Mouse (Mus musculus) spleen, adult 12 weeks (tissue): Measurements from ENCODE around the gene Brs3.

Experiments
- DNase-seq: peaks from one replicate; pipeline ENCODE4 v3.0.0; 2022; ENCODE audit warnings: low spot score

Brs3 gene

GRCm38 (mm10) chrX:57042774-57043173 is at the start of gene Brs3:
Gene Brs3, plus strand, starts transcription at chrX:57043074.
- DNase-seq, result no peak

DNA sequence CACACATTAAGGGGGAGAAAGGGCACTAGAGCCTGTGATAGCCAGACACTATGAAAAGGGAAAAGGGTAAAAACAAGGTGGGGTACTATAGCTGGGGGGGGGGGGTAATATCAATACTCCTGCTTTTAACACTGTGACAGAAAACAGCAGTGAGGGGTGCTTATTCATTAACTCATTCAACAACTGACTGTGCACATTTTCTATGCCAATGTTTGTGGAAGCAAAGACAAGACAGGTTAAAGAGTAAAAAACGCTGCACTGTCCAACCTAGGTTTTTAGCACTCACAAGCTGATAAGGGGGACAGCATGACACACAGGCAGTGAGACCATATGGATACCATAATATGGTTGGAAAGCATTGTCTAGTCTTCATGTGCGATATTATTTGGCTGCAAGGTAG is 30.0 kb upstream of the Brs3 start:
- DNase-seq, result no peak

GRCm38 (mm10) chrX:57043869-57044268 is 995 bp downstream of the Brs3 start:
- DNase-seq, result no peak

DNA sequence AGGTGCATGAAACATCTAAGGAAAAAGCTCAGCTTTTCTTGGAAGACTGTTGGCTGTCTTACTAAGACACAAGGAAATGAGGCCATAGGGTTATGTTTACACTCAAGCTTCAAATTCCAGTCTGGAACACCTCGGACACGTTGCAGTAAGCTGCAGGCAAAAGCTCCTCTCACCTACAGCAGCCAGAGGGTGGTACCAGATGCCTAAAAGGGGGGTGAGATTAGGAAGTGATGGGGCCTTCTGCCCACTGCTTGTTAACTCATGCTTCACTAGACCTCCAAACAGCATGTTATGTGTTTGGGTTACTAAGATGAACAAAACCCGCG is 9.9 kb downstream of the Brs3 start:
- DNase-seq, result no peak

DNA sequence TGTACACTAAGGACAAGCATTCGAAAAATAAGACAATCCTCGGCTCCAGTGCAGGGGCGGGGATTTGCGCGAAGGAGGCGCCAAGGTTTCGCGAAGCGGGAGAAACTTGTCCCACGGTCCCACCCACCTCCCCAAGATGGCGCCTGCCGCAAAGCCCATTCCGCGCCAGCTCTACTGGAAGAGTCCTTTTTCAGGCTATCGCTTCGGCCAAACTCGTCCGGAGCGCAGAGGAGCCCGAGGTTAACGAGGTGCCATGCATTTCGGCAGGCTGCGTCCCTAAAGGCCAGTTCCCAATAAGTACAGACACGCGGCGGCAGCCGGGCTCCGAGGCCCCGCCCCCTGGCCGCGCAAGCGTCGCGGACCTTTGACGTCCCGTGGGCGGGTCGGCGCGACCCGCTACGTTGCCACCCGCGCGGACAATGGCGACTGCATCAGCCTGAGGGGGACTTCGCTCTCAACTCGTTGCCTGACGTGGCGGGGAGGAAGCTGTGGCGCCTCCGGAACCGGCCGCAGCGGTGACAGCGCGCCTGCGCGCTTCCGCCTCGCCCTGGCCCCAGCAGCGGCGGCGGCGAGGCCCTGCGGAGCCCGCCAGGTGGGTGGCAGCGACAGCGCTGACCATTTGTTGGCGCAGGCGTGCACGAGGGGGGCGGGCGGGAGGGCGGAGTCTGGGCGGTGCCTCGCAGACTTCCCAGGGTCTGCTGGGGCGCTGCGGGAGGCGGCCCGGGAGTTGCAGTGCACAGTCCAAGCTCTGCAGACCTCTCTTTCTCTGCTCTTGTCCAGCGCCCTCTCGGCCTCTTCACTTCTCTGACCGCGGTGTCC is 10.5 kb downstream of the Brs3 start, which contains the start of gene Htatsf1:
TSS of gene Htatsf1 (plus strand) at position 410 of the 819 bp plus-strand sequence.
- DNase-seq, result peak; percentile 80

- DNase-seq, result no peak
These were observed 11.1 kb downstream of the Brs3 start for GRCm38 (mm10) chrX:57053993-57054385.

GRCm38 (mm10) chrX:57081496-57081895 is 38.6 kb downstream of the Brs3 start:
- no peak for DNase-seq

GRCm38 (mm10) chrX:57087806-57088205 is 44.9 kb downstream of the Brs3 start, which contains the start of gene Vgll1:
Gene Vgll1, plus strand, starts transcription at chrX:57088106.
- no peak for DNase-seq
